Mouse (Mus musculus) MEL (cell line): Measurements from ENCODE around the gene Cenpt.

Experiments
- CHD2 ChIP-seq: IDR thresholded peaks from 2 replicates; pipeline ENCODE4 v1.6.1; 2011; ENCODE audit warnings: low read length, improper control_type of control experiment
- TAL1 ChIP-seq: IDR thresholded peaks from 2 replicates; pipeline ENCODE4 v1.6.1; 2012; ENCODE audit warnings: mild to moderate bottlenecking, inconsistent platforms, low read length, moderate library complexity, mixed read lengths

DNA sequence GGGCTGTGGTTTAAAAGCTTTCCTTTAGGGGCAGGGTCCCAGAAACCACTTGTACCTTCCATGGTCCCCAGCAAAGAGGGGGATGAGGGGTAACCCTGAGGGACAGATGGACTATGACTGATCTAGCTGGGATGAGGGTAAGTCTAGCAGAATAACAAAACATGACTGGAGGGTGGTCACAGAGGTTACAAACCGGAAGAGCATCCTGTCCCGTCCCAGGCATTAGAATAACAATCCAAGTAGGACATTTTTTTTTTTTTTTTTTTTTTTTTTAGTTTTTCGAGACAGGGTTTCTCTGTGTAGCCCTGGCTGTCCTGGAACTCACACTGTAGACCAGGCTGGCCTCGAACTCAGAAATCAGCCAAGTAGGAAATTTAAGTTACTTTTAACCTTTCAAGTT is 3.1 kb downstream of the Cenpt start:
- no peak for TF ChIP-seq TAL1
- TF ChIP-seq CHD2 = no peak
